Mouse (Mus musculus) heart, embryonic 16.5 days (tissue): ENCODE measurements around the gene Lrp6. TPM values are rescaled to one million over a fixed set of nuclear protein-coding genes. Genes with fewer than 3 reads are reported as not detected.

Experiments
- ATAC-seq: fragments of 200-750 bp; cut with Nextera tagmentation; replicated peaks from 2 replicates; pipeline ENCODE4 v1.8.0; 2017; ENCODE audit warnings: moderate number of reproducible peaks; ENCODE audit not compliant: insufficient read depth, low FRiP score; ENCODE audit errors: extremely low read depth
- H3K27ac ChIP-seq: fragments of 300-500 bp; sonication (generic); 2 replicates; pipeline ENCODE4 v1.5.1; 2014; ENCODE audit warnings: mild to moderate bottlenecking, low read length, control low read depth, moderate library complexity
- H3K27me3 ChIP-seq: fragments of 300-500 bp; sonication (generic); 2 replicates; pipeline ENCODE4 v1.6.1; 2014; ENCODE audit warnings: low read length, mixed read lengths; ENCODE audit not compliant: control insufficient read depth, insufficient read depth
- H3K36me3 ChIP-seq: fragments of 300-500 bp; sonication (generic); 2 replicates; pipeline ENCODE4 v1.6.1; 2014; ENCODE audit not compliant: control insufficient read depth, insufficient read depth
- H3K4me1 ChIP-seq: fragments of 300-500 bp; sonication (generic); 2 replicates; pipeline ENCODE4 v1.6.1; 2014; ENCODE audit warnings: low read length, mixed read lengths; ENCODE audit not compliant: control insufficient read depth, insufficient read depth
- H3K4me2 ChIP-seq: fragments of 300-500 bp; sonication (generic); 2 replicates; pipeline ENCODE4 v1.6.1; 2014; ENCODE audit warnings: low read depth, mild to moderate bottlenecking, control low read depth, low read length
- H3K4me3 ChIP-seq: fragments of 300-500 bp; sonication (generic); 2 replicates; pipeline ENCODE4 v1.5.1; 2014; ENCODE audit warnings: mild to moderate bottlenecking, control low read depth, low read length
- H3K9ac ChIP-seq: fragments of 300-500 bp; sonication (generic); 2 replicates; pipeline ENCODE4 v1.6.1; 2014; ENCODE audit warnings: low read length, control low read depth
- H3K9me3 ChIP-seq: fragments of 300-500 bp; sonication (generic); replicated peaks from 2 replicates; pipeline ENCODE4 v1.6.1; 2016; ENCODE audit warnings: low read length; ENCODE audit not compliant: control insufficient read depth
- WGBS: fragments of 180-500 bp; shearing (Covaris S2); extraction: QIAGEN DNeasy Blood & Tissue Kit; methylation state at CpG from one replicate; pipeline ENCODE4 v1.1.7; 2014; 5-methylcytosine and 5-hydroxymethylcytosine counted together
- polyA plus RNA-seq: library from polyadenylated mRNA; unstranded; fragments of >200 nt; fragmentation: Nextera tagmentation; extraction: Ambion mirVana; gene quantifications from 2 replicates; pipeline ENCODE4 v1.2.1, GENCODE M21; 2015

Lrp6 gene
- polyA plus RNA-seq, 1 experiment from 2014 or later, result 21.1 TPM

DNA sequence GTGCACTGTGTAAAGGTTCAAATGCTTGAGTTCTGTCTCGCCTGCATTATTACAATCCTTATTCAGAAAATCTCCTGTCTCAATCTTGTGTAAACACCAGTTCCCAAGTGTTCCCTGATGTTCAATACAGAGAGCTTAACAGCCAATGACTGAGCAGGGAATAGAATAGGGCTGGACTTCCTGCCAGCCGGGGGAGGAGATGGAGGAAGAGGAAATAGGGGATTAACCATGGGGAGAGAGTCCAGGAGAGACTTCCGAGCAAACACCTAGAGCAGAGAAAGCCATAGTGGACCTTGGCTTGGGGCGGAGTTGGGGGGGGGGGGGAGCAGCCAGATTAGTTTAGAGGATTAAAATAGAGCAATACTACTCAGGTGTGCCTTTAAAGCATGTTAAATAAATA, 51.3 kb downstream of the Lrp6 start:
- WGBS, result 72% methylated on average over 4 of the region's 4 CpGs

DNA sequence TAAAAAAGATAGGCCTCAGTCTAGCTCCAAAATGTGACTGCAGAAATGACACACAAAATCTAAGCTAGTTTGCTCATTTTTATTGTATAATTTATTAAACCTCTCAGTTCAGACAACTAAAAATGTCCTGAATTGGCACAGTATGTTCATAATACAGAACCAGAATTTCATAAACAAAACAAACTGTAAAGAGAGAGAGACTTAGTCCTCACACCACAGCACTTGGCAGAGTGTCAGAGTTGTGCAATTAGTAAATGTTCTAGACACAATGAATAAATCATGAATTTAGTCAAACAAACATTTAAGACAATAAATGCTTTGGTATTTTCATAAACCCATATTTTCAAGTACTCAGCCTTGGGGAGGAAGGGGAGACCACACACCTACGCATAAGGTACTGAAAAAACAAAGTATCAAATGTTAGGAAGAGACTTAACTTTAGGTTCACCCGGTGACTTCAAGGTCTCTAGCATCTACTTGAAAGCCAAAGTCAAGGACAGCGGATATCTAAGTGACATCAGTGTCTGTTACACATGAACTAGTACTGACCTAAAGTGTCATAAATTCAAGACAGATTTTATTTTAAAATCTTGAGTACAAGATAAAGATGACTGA, 52.8 kb downstream of the Lrp6 start:
- H3K9ac ChIP-seq, result no peak overlapping the region
- H3K27ac ChIP-seq, result no peak overlapping the region
- H3K9me3 ChIP-seq, result no peaks in the 10 kb centered on the region
- H3K4me2 ChIP-seq, result no peak overlapping the region
- no peak for ATAC-seq
- no peaks in the 10 kb centered on the region for H3K27me3 ChIP-seq
- H3K4me3 ChIP-seq, result no peak overlapping the region
- WGBS, result 87% methylated on average over 3 of the region's 3 CpGs
- no peaks in the 10 kb centered on the region for H3K36me3 ChIP-seq
- peaks cover 6% of the 10 kb centered on the region for H3K4me1 ChIP-seq

More for the DNA sequence above, 51.3 kb downstream of the Lrp6 start:
- Histone ChIP-seq H3K27me3 (no peaks in the 10 kb centered on the region), H3K36me3 (peaks cover 8% of the 10 kb centered on the region), H3K4me2 (no peak overlapping the region), H3K4me3 (no peak overlapping the region), H3K9me3 (no peaks in the 10 kb centered on the region), H3K27ac (no peak overlapping the region), H3K4me1 (peaks cover 3% of the 10 kb centered on the region), H3K9ac (no peak overlapping the region)
- ATAC-seq, result no peak

DNA sequence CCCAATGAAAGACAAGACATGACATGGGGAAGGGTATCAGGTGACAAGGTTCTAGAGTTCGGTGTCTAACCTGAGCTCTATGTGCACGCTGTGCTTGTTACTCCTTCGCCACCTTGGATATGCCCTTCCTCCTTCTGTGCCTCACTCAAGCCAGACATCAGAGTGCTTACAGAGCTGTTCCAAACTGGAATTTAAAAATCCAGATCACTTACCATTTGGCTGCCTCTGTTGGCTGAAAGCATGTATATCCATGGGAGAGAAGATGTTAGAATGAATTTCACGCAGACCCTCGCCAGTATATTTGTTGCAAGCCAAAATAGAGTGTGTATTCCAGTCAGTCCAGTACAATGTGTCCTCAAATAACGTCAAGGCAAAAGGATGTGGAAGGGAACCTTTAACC, 53.8 kb downstream of the Lrp6 start:
- H3K4me1 ChIP-seq, result peaks cover 6% of the 10 kb centered on the region
- WGBS, result 79% methylated on average over 6 of the region's 6 CpGs
- H3K9me3 ChIP-seq, result no peaks in the 10 kb centered on the region
- H3K27me3 ChIP-seq, result no peaks in the 10 kb centered on the region
- no peaks in the 10 kb centered on the region for H3K36me3 ChIP-seq
- H3K9ac ChIP-seq, result no peak overlapping the region
- H3K4me3 ChIP-seq, result no peak overlapping the region
- H3K4me2 ChIP-seq, result no peak overlapping the region
- ATAC-seq, result no peak
- H3K27ac ChIP-seq, result no peak overlapping the region

DNA sequence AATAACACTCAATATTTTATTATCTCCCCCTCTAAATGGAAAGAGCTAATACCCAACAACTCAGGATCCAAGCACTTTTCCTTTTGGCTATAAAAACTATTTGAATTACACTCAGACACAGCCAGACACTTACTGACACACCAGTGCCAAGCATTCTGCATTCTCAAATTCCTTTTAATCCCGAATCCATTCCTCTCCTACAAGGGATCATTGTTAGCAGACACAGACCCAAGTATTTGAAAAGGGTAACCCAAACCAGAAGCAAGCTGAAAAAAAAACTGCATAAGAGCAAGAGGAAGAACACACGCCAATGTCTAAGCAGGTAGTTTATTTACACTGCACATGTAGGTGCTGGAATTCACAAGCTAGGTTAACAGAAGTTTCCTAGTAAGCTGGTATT, 54.3 kb downstream of the Lrp6 start:
- ATAC-seq, result no peak
- Histone ChIP-seq H3K4me3 (no peak overlapping the region), H3K4me1 (peaks cover 5% of the 10 kb centered on the region), H3K27me3 (no peaks in the 10 kb centered on the region), H3K4me2 (no peak overlapping the region), H3K27ac (no peak overlapping the region), H3K36me3 (no peaks in the 10 kb centered on the region), H3K9ac (no peak overlapping the region), H3K9me3 (no peaks in the 10 kb centered on the region)
- 63% methylated on average over 2 of the region's 2 CpGs for WGBS

DNA sequence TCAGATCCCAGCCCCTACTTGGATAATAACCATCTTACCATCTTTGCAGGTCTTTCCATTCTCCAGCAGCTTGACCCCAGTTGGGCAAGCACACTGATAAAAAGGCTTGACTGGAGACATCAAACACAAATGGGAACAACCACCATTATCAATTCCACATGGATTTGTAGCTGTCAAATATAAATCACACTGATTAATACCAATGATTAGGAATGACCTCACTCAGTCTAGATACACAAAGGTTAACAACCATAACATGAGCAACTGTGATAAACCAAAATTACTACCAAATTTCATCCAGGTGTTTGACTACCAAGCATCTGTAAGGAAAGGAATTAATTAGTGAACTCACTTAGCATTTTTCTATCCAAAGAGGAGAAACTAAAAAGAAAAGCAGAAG, 55.6 kb downstream of the Lrp6 start:
- no peak overlapping the region for H3K4me3 ChIP-seq
- ATAC-seq, result no peak

DNA sequence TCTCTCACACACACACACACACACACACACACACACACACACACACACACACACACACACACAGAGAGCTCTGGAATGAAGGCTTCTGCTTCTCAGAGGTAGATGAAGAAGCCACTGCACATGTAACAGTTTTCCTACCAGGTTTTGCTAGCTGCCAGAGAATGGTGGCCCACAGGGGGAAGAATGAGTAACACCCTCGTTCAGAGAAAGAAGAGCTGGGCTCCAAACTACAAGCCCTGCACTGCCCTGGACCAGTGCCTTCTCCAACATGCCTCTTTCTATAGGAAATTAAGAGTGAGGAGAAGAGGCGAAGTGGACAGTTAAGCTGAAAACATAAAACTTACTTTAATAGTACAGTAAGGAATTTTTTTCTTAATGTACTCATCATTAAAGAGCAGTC, 56.5 kb downstream of the Lrp6 start:
- WGBS, result 55% methylated on average over 2 of the region's 2 CpGs
- H3K4me1 ChIP-seq, result peaks cover 3% of the 10 kb centered on the region; the same call in 1 of the 2 replicates
- H3K27ac ChIP-seq, result no peak overlapping the region
- no peak overlapping the region for H3K4me3 ChIP-seq
- no peaks in the 10 kb centered on the region for H3K9me3 ChIP-seq
- no peak overlapping the region for H3K4me2 ChIP-seq
- ATAC-seq, result no peak
- peaks cover 13% of the 10 kb centered on the region for H3K36me3 ChIP-seq
- H3K27me3 ChIP-seq, result no peaks in the 10 kb centered on the region
- no peak overlapping the region for H3K9ac ChIP-seq

More for the DNA sequence above, 55.6 kb downstream of the Lrp6 start:
- Histone ChIP-seq H3K4me1 (peaks cover 3% of the 10 kb centered on the region; the same call in 1 of the 2 replicates), H3K4me2 (no peak overlapping the region), H3K9me3 (no peaks in the 10 kb centered on the region), H3K27ac (no peak overlapping the region), H3K36me3 (peaks cover 9% of the 10 kb centered on the region), H3K9ac (no peak overlapping the region), H3K27me3 (no peaks in the 10 kb centered on the region)

DNA sequence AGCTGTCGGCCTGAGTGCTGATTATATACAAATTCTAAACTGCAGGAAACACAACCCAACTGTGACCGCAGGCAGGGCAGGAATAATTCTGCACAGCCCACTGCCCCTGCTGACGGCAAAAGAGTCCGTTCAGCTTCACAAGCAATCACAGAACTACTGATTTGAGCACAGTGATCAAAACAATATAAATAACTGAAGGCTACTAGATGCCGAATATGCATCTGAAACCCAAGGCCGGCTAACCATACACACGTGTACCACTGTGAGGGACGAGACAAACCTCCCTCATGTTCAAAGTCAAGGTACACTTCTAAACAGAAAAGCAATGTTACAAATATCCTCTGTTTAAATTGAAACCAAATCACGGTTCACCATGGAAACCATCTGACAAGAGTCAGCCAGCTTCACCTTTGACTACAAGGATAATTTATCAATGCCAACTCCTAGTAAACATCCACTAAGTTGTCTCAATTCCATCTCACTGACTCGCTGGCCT, 57.0 kb downstream of the Lrp6 start:
- Histone ChIP-seq H3K4me1 (peaks cover 8% of the 10 kb centered on the region), H3K27me3 (no peaks in the 10 kb centered on the region), H3K27ac (no peak overlapping the region), H3K4me3 (no peak overlapping the region), H3K9ac (no peak overlapping the region), H3K36me3 (peaks cover 13% of the 10 kb centered on the region), H3K9me3 (no peaks in the 10 kb centered on the region), H3K4me2 (no peak overlapping the region)
- WGBS, result 78% methylated on average over 10 of the region's 10 CpGs
- no peak for ATAC-seq

DNA sequence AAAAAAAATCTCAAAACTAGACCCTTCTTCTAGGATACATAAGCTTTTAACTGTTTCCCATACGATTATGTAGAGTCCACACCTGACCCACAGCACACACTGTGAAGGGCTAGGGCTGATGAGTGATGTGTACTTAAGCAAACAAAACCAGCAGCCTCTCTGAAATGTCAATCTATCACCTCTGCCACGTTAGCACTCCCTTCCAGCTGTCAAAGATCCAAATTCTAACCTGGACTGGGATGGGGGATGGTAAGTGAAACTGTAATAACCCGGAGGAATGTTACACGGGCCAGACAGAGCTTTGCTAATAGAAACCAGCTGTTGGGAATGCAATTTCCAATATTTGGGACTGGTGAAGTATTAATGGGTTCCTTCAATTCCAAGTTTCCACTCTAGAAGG, 61.9 kb downstream of the Lrp6 start:
- Histone ChIP-seq H3K4me3 (no peak overlapping the region), H3K27me3 (no peaks in the 10 kb centered on the region), H3K9me3 (no peaks in the 10 kb centered on the region), H3K4me2 (no peak overlapping the region), H3K36me3 (peaks cover 13% of the 10 kb centered on the region), H3K27ac (no peak overlapping the region), H3K4me1 (peaks cover 19% of the 10 kb centered on the region), H3K9ac (no peak overlapping the region)
- 28% methylated on average over 4 of the region's 4 CpGs for WGBS
- peak; percentile 55; the same call in 1 of the 2 replicates for ATAC-seq

DNA sequence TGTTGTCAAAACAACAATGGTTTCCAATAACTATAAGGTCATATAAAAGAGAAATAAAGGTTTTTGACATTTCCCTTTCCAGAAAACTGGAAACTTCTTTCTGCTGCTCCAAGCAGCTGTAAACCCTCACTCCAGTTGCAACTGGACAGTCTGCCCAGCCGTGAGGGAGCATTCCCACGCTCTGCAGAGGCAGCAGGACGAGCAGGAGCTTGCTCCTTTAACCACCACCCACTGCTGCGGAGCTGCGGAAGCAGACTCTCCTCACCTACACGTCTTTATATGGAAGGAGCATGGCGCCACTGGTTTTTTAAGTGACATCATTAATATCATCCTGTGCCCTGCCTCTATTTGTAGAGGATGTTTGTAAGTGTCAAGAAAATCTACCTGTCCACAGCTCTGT, 64.4 kb downstream of the Lrp6 start:
- no peak overlapping the region for H3K9ac ChIP-seq
- no peaks in the 10 kb centered on the region for H3K27me3 ChIP-seq
- no peak overlapping the region for H3K4me3 ChIP-seq
- no peak overlapping the region for H3K27ac ChIP-seq
- H3K36me3 ChIP-seq, result peaks cover 20% of the 10 kb centered on the region
- ATAC-seq, result no peak
- 50% methylated on average over 7 of the region's 7 CpGs for WGBS
- H3K9me3 ChIP-seq, result no peaks in the 10 kb centered on the region
- no peak overlapping the region for H3K4me2 ChIP-seq
- peaks cover 16% of the 10 kb centered on the region for H3K4me1 ChIP-seq
